Comparison of ENCODE assay signal across 14 mouse cellular contexts in genomic region chr5:143586386-143586785, GRCm38 (mm10).
"Had no signal": no experiment of that assay in that cellular context is flagged by ENCODE, and none has a peak within 500 bp of the region (broad histone marks: within the 10 kb centered on the region; RNA-seq: fewer than 3 reads in every experiment).

No protein-coding gene starts in this region.

- H3K36me3 ChIP-seq: hindbrain, embryonic 15.5 days; liver, embryonic 15.5 days; lung, embryonic 15.5 days; midbrain, embryonic 10.5 days; midbrain, embryonic 15.5 days; neural tube, embryonic 12.5 days had no signal

- ATAC-seq: intestine, embryonic 16.5 days; midbrain, embryonic 15.5 days had no signal

- H3K27ac ChIP-seq: hindbrain, embryonic 15.5 days; liver, embryonic 15.5 days; lung, embryonic 15.5 days; midbrain, embryonic 10.5 days; midbrain, embryonic 15.5 days; neural tube, embryonic 12.5 days had no signal

- H3K4me3 ChIP-seq: hindbrain, embryonic 15.5 days; liver, embryonic 15.5 days; lung, embryonic 15.5 days; midbrain, embryonic 10.5 days; midbrain, embryonic 15.5 days; neural tube, embryonic 12.5 days had no signal

- H3K4me2 ChIP-seq: hindbrain, embryonic 15.5 days; liver, embryonic 11.5 days; liver, embryonic 15.5 days; lung, embryonic 15.5 days; midbrain, embryonic 15.5 days; neural tube, embryonic 12.5 days had no signal

- H3K9me3 ChIP-seq: hindbrain, embryonic 15.5 days; liver, embryonic 15.5 days; lung, embryonic 15.5 days; midbrain, embryonic 15.5 days; neural tube, embryonic 12.5 days had no signal

- H3K4me1 ChIP-seq: hindbrain, embryonic 15.5 days; liver, embryonic 15.5 days had no signal

- DNase-seq: left cerebral cortex, postnatal 4 days; retina, postnatal 1 day; right cerebral cortex, postnatal 4 days; spleen, adult 18-20 months; thymus, adult 18-20 months; thymus, postnatal 25 days had no signal

- H3K27me3 ChIP-seq: hindbrain, embryonic 15.5 days; liver, embryonic 15.5 days; lung, embryonic 15.5 days; midbrain, embryonic 15.5 days; neural tube, embryonic 12.5 days had no signal

- H3K9ac ChIP-seq: hindbrain, embryonic 15.5 days; liver, embryonic 15.5 days; lung, embryonic 15.5 days; midbrain, embryonic 15.5 days; neural tube, embryonic 12.5 days had no signal
